Mouse (Mus musculus) kidney, adult 9 months (tissue): ENCODE results near the gene Thap3.
"Not testable (repeated sequence)": the region's sequence is repeated elsewhere in the genome, so short reads cannot be mapped to it uniquely, and the experiment has no call there.

Experiments used
- DNase-seq: peaks from one replicate; pipeline ENCODE4 v3.0.0; 2022

The Thap3 gene

GRCm38 (mm10) chr4:151988342-151989109, at the start of gene Thap3:
Thap3 (minus strand) TSS chr4:151988997.
- peak; percentile 82 for DNase-seq

GRCm38 (mm10) chr4:152038225-152038984, 49.6 kb upstream of the Thap3 start, which contains the start of gene Tas1r1:
Tas1r1 (minus strand) TSS chr4:152038568.
- DNase-seq = no peak

GRCm38 (mm10) chr4:152036464-152036863, 47.7 kb upstream of the Thap3 start:
- not testable (repeated sequence) for DNase-seq

- no peak for DNase-seq
Observed at GRCm38 (mm10) chr4:152032922-152033321, 44.1 kb upstream of the Thap3 start.

- no peak for DNase-seq
Observed at GRCm38 (mm10) chr4:152029997-152030396, 41.2 kb upstream of the Thap3 start.

GRCm38 (mm10) chr4:152029087-152029486, 40.3 kb upstream of the Thap3 start:
- no peak for DNase-seq

GRCm38 (mm10) chr4:152028456-152028855, 39.7 kb upstream of the Thap3 start:
- DNase-seq = no peak

- peak; percentile 98 for DNase-seq
Observed at GRCm38 (mm10) chr4:152027524-152027923, 38.7 kb upstream of the Thap3 start, which contains the start of gene Zbtb48. Zbtb48 (minus strand) TSS chr4:152027671.

GRCm38 (mm10) chr4:152026751-152027508, 38.1 kb upstream of the Thap3 start:
- peak; percentile 46 for DNase-seq

- DNase-seq = no peak
Observed at GRCm38 (mm10) chr4:152024525-152024924, 35.7 kb upstream of the Thap3 start.

- no peak for DNase-seq
Observed at GRCm38 (mm10) chr4:152022506-152022905, 33.7 kb upstream of the Thap3 start.

GRCm38 (mm10) chr4:152021568-152022097, 32.8 kb upstream of the Thap3 start:
- DNase-seq = no peak

GRCm38 (mm10) chr4:152020024-152020423, 31.2 kb upstream of the Thap3 start:
- no peak for DNase-seq

- DNase-seq = no peak
Observed at GRCm38 (mm10) chr4:152019073-152019472, 30.3 kb upstream of the Thap3 start.

GRCm38 (mm10) chr4:152013036-152013813, 24.4 kb upstream of the Thap3 start:
- peak; percentile 87 for DNase-seq

- no peak for DNase-seq
Observed at GRCm38 (mm10) chr4:152012109-152012508, 23.3 kb upstream of the Thap3 start.

GRCm38 (mm10) chr4:152011171-152011760, 22.5 kb upstream of the Thap3 start:
- no peak for DNase-seq

GRCm38 (mm10) chr4:152010707-152011134, 21.9 kb upstream of the Thap3 start:
- DNase-seq = peak; percentile 47

GRCm38 (mm10) chr4:152010091-152010706, 21.4 kb upstream of the Thap3 start:
- peak; percentile 70 for DNase-seq

GRCm38 (mm10) chr4:152009076-152010051, 20.6 kb upstream of the Thap3 start:
- DNase-seq = peak; percentile 64
